Mouse (Mus musculus): ENCODE measurements around the gene Tra2b. TPM values are rescaled to one million over a fixed set of nuclear protein-coding genes. Genes with fewer than 3 reads are reported as not detected.

The Tra2b gene
- total RNA-seq, 2 experiments from 2014 or later = 87.1 to 92.8 TPM

Other genes starting within 250 kb of the Tra2b start
- gene Igf2bp2, start 102.7 kb downstream of the Tra2b start, total RNA-seq (2021) = 1 to 10 TPM; 1.9 to 2.6 TPM
- 10 to 100 TPM; 39.1 to 39.3 TPM for gene Etv5, start 173.7 kb upstream of the Tra2b start, total RNA-seq (2021)

All from left cerebral cortex, postnatal 10 days (tissue).